Comparison of ENCODE assay signal across 8 mouse cellular contexts in genomic region chr1:65178126-65178901, GRCm38 (mm10). TPM values are rescaled to one million over a fixed set of nuclear protein-coding genes. Genes with fewer than 3 reads are reported as not detected.
A peak's percentile ranks its signal among the peaks of the same experiment; 100 is the strongest.
DNase-seq lines count a peak whose midpoint lies in the region; ATAC-seq and TF ChIP-seq lines count a peak whose summit lies in the region.

No protein-coding gene starts in this region.

- H3K4me2 ChIP-seq in forebrain, postnatal 0 days (ENCODE audit: low read depth), result peak overlapping the region; percentile 47
- H3K4me2 ChIP-seq in lung, embryonic 16.5 days (ENCODE audit: low read depth, low read length), result peak overlapping the region; percentile 81

- ATAC-seq in forebrain, postnatal 0 days, result peak; percentile 81
- ATAC-seq in hematopoietic stem cell, adult 5-6 weeks (replicated peaks in 1 of 2; ENCODE audit: insufficient read depth in 1 of 2, low FRiP score in 2 of 2, low TSS enrichment in 1 of 2, low read depth in 1 of 2, poor library complexity in 2 of 2, severe bottlenecking in 2 of 2), result peak; percentile 91 to 92
- peak; percentile 88 for ATAC-seq in lung, embryonic 16.5 days (ENCODE audit: low read depth)

- peak overlapping the region; percentile 78 to 87 for H3K4me3 ChIP-seq in MEL (ENCODE audit: control insufficient read depth in 1 of 2, insufficient read depth in 1 of 2, low read depth in 2 of 2, low read length in 2 of 2)
- H3K4me3 ChIP-seq in cerebellum, adult 2 months (replicated peaks; ENCODE audit: insufficient read depth, low read depth, low read length), result peak overlapping the region; percentile 76
- peak overlapping the region; percentile 82 for H3K4me3 ChIP-seq in forebrain, postnatal 0 days (ENCODE audit: low read depth, low read length)
- peak overlapping the region; percentile 88 for H3K4me3 ChIP-seq in lung, embryonic 16.5 days (ENCODE audit: low read length)

- no peaks in the 10 kb centered on the region; the same call in 1 of the 2 replicates for H3K79me2 ChIP-seq in MEL (ENCODE audit: control insufficient read depth, insufficient read depth, low read length, poor library complexity)

- 3% methylated on average over 27 of the region's 27 CpGs for WGBS in cerebellum, adult 2 months
- 8% methylated on average over 27 of the region's 27 CpGs for WGBS in forebrain, postnatal 0 days
- 1% methylated on average over 27 of the region's 27 CpGs for WGBS in lung, embryonic 16.5 days

- peak; percentile 25 to 39; a peak in 1 of 4 replicates for TF ChIP-seq POLR2A in MEL (IDR thresholded peaks at IDR 0.05; ENCODE audit: control insufficient read depth in 1 of 2, insufficient read depth in 1 of 2, low read depth in 1 of 2, low read length in 2 of 2, poor library complexity in 1 of 2)
- TF ChIP-seq POLR2A in cerebellum, adult 2 months (IDR thresholded peaks at IDR 0.05; ENCODE audit: borderline replicate concordance, insufficient read depth, low read length), result no peak

- peak; percentile 96 for DNase-seq in MEL (ENCODE audit: low read depth, low spot score)
- DNase-seq in cerebellum, adult 2 months, result peak; percentile 86 to 89
- peak; percentile 87 for DNase-seq in forebrain, postnatal 0 days
- DNase-seq in layer of hippocampus, adult 9-10 months (ENCODE audit: low spot score), result peak; percentile 94
- peak; percentile 74 for DNase-seq in ovary, postnatal 10 days (ENCODE audit: low spot score)
- DNase-seq in thymus, postnatal 10 days (ENCODE audit: low spot score in 2 of 2), result peak; percentile 85 to 94

- no peak for TF ChIP-seq EP300 in MEL (IDR thresholded peaks at IDR 0.05; ENCODE audit: low read depth in 1 of 2, low read length in 2 of 2)

- H3K4me1 ChIP-seq in MEL (ENCODE audit: control insufficient read depth in 1 of 2, insufficient read depth in 2 of 2, low read length in 2 of 2), result peaks cover 8 to 9% of the 10 kb centered on the region in 2 experiments
- no peaks in the 10 kb centered on the region for H3K4me1 ChIP-seq in cerebellum, adult 2 months (ENCODE audit: control insufficient read depth, insufficient read depth, low read length)
- H3K4me1 ChIP-seq in forebrain, postnatal 0 days (ENCODE audit: insufficient read depth), result peaks cover 18% of the 10 kb centered on the region
- peaks cover 16% of the 10 kb centered on the region for H3K4me1 ChIP-seq in lung, embryonic 16.5 days (replicated peaks; ENCODE audit: control insufficient read depth, insufficient read depth, low read length)

- H3K36me3 ChIP-seq in MEL (ENCODE audit: control insufficient read depth in 1 of 2, insufficient read depth in 2 of 2, low read length in 2 of 2), result peaks cover 0 to 28% of the 10 kb centered on the region in 2 experiments; a peak in 2 of 4 replicates
- 0 out of 2 replicates have a peak, but pooled peaks cover 11% of the 10 kb centered on the region for H3K36me3 ChIP-seq in forebrain, postnatal 0 days (ENCODE audit: insufficient read depth)
- H3K36me3 ChIP-seq in lung, embryonic 16.5 days (ENCODE audit: control insufficient read depth, insufficient read depth, low read length), result peaks cover 2% of the 10 kb centered on the region; the same call in 1 of the 2 replicates

- H3K27ac ChIP-seq in MEL (ENCODE audit: control insufficient read depth, low read depth, low read length), result peak overlapping the region; percentile 89
- H3K27ac ChIP-seq in cerebellum, adult 2 months (ENCODE audit: insufficient read depth, low read length), result peak overlapping the region; percentile 13; the same call in 1 of the 2 replicates
- H3K27ac ChIP-seq in forebrain, postnatal 0 days (ENCODE audit: low read depth, low read length), result peak overlapping the region; percentile 95
- H3K27ac ChIP-seq in lung, embryonic 16.5 days (ENCODE audit: low read length), result peak overlapping the region; percentile 98

- H3K27me3 ChIP-seq in MEL (ENCODE audit: control insufficient read depth in 1 of 2, insufficient read depth in 2 of 2, low read length in 2 of 2), result no peaks in the 10 kb centered on the region
- no peaks in the 10 kb centered on the region for H3K27me3 ChIP-seq in cerebellum, adult 2 months (ENCODE audit: control insufficient read depth, insufficient read depth, low read length)
- H3K27me3 ChIP-seq in forebrain, postnatal 0 days (ENCODE audit: insufficient read depth, low read length), result no peaks in the 10 kb centered on the region
- no peaks in the 10 kb centered on the region for H3K27me3 ChIP-seq in lung, embryonic 16.5 days (ENCODE audit: control insufficient read depth, insufficient read depth, low read depth, low read length)

- H3K9me3 ChIP-seq in MEL (replicated peaks; ENCODE audit: insufficient read depth, low read length), result no peaks in the 10 kb centered on the region
- no peaks in the 10 kb centered on the region for H3K9me3 ChIP-seq in forebrain, postnatal 0 days (ENCODE audit: low read length)
- H3K9me3 ChIP-seq in lung, embryonic 16.5 days (ENCODE audit: control insufficient read depth, low read length), result no peaks in the 10 kb centered on the region

- TF ChIP-seq CTCF in MEL (IDR thresholded peaks at IDR 0.05 in 2 of 3, conservative IDR thresholded peaks at IDR 0.05 in 1 of 3; ENCODE audit: control insufficient read depth in 1 of 3, insufficient read depth in 1 of 3, low read depth in 2 of 3, low read length in 3 of 3, poor library complexity in 1 of 3, severe bottlenecking in 1 of 3), result peak in 2 of 3 experiments; percentile 60 to 67; a peak in 5 of 6 replicates
- TF ChIP-seq CTCF in cerebellum, adult 2 months (IDR thresholded peaks at IDR 0.05; ENCODE audit: borderline replicate concordance, insufficient read depth, low read depth, low read length), result peak; percentile 65; the same call in 1 of the 2 replicates
- peak; percentile 78 for TF ChIP-seq CTCF in forebrain, postnatal 0 days (IDR thresholded peaks at IDR 0.05; ENCODE audit: low read depth)

- peak overlapping the region; percentile 81 for H3K9ac ChIP-seq in MEL (ENCODE audit: control insufficient read depth, low read depth, low read length, poor library complexity, severe bottlenecking)
- peak overlapping the region; percentile 87 for H3K9ac ChIP-seq in forebrain, postnatal 0 days
- H3K9ac ChIP-seq in lung, embryonic 16.5 days (ENCODE audit: low read length), result peak overlapping the region; percentile 80

- TF ChIP-seq RAD21 in MEL (IDR thresholded peaks at IDR 0.05; ENCODE audit: low read depth, low read length), result peak; percentile 38

TF ChIP-seq in MEL, 35 proteins besides CTCF, POLR2A, EP300 and RAD21 (continues in another document):
- TF ChIP-seq MAZ (IDR thresholded peaks at IDR 0.05; ENCODE audit: low read depth, low read length) (peak; percentile 53; the same call in 1 of the 2 replicates), ZMIZ1 (IDR thresholded peaks at IDR 0.05; ENCODE audit: low read depth, low read length) (no peak; the same call in 1 of the 2 replicates), SMC3 (IDR thresholded peaks at IDR 0.05; ENCODE audit: low read depth, low read length) (peak; percentile 30; the same call in 1 of the 2 replicates), USF2 (IDR thresholded peaks at IDR 0.05; ENCODE audit: borderline replicate concordance in 1 of 2, insufficient read depth in 1 of 2, low read depth in 1 of 2, low read length in 2 of 2) (no peak), ZKSCAN1 (IDR thresholded peaks at IDR 0.05; ENCODE audit: low read depth, low read length) (no peak), HCFC1 (IDR thresholded peaks at IDR 0.05; ENCODE audit: low read depth, low read length) (no peak), BHLHE40 (IDR thresholded peaks at IDR 0.05; ENCODE audit: borderline replicate concordance, low read depth, low read length) (0 out of 2 replicates have a peak, but pooled peaks have one; percentile 33), JUND (IDR thresholded peaks at IDR 0.05; ENCODE audit: low read depth, low read length) (no peak), MAX (IDR thresholded peaks at IDR 0.05; ENCODE audit: low read length) (peak; percentile 64)

RNA-seq across cellular contexts. Expression of gene Idh1, which starts 8.0 kb away (rescaled TPM):
- total RNA-seq in MEL (2012; rRNA removed), result 19.3 and 26.8 TPM in 2 replicates
- 10 to 100 TPM in 1 of 2 experiments, not detected in 1; 26.7 TPM for polyA plus RNA-seq in MEL (2012; ENCODE audit: insufficient read depth in 1 of 2, insufficient read length in 2 of 2, low read depth in 1 of 2, low replicate concordance in 2 of 2, missing spikeins in 1 of 2)
- polyA plus RNA-seq in cerebellum, adult 2 months (2012; rRNA removed), result 33.2 and 35.3 TPM in 2 replicates
- total RNA-seq in forebrain, postnatal 0 days (2014; rRNA removed), result 366 and 375 TPM in 2 replicates
- 436 and 453 TPM in 2 replicates for polyA plus RNA-seq in forebrain, postnatal 0 days (2015; fragmentation: Nextera tagmentation; extraction: Ambion mirVana)
- 49.5 and 49.6 TPM in 2 replicates for total RNA-seq in hematopoietic stem cell, adult 5-6 weeks (2017)
- 118 and 121 TPM in 2 replicates for polyA plus RNA-seq in lung, embryonic 16.5 days (2015; fragmentation: Nextera tagmentation; extraction: Ambion mirVana)

RNA-seq across cellular contexts. Expression of gene Pikfyve, which starts 8.2 kb away (rescaled TPM):
- total RNA-seq in MEL (2012; rRNA removed), result 13.3 and 14.7 TPM in 2 replicates
- 10 to 100 TPM in 1 of 2 experiments, not detected in 1; 11.5 TPM for polyA plus RNA-seq in MEL (2012; ENCODE audit: insufficient read depth in 1 of 2, insufficient read length in 2 of 2, low read depth in 1 of 2, low replicate concordance in 2 of 2, missing spikeins in 1 of 2)
- 12.9 and 14.3 TPM in 2 replicates for polyA plus RNA-seq in cerebellum, adult 2 months (2012; rRNA removed)
- total RNA-seq in forebrain, postnatal 0 days (2014; rRNA removed), result 33.6 and 42.6 TPM in 2 replicates
- polyA plus RNA-seq in forebrain, postnatal 0 days (2015; fragmentation: Nextera tagmentation; extraction: Ambion mirVana), result 8.3 and 9.9 TPM in 2 replicates
- 29.1 and 30.1 TPM in 2 replicates for total RNA-seq in hematopoietic stem cell, adult 5-6 weeks (2017)
- 6.6 and 8.8 TPM in 2 replicates for polyA plus RNA-seq in lung, embryonic 16.5 days (2015; fragmentation: Nextera tagmentation; extraction: Ambion mirVana)

RNA-seq across cellular contexts. Expression of gene D630023F18Rik, which starts 55.3 kb away (rescaled TPM):
- total RNA-seq in MEL (2012; rRNA removed), result not detected in 2 replicates
- not detected for polyA plus RNA-seq in MEL (2012; ENCODE audit: insufficient read depth in 1 of 2, insufficient read length in 2 of 2, low read depth in 1 of 2, low replicate concordance in 2 of 2, missing spikeins in 1 of 2)
- polyA plus RNA-seq in cerebellum, adult 2 months (2012; rRNA removed), result 2.2 and 3.1 TPM in 2 replicates
- 6.5 and 9.8 TPM in 2 replicates for total RNA-seq in forebrain, postnatal 0 days (2014; rRNA removed)
- polyA plus RNA-seq in forebrain, postnatal 0 days (2015; fragmentation: Nextera tagmentation; extraction: Ambion mirVana), result 8.2 and 12.3 TPM in 2 replicates
- total RNA-seq in hematopoietic stem cell, adult 5-6 weeks (2017), result 1.4 TPM in 1 of 2 replicates, not detected in the other
- 0.15 and 0.21 TPM in 2 replicates for polyA plus RNA-seq in lung, embryonic 16.5 days (2015; fragmentation: Nextera tagmentation; extraction: Ambion mirVana)

RNA-seq across cellular contexts. Expression of gene Gm28845, which starts 59.0 kb away (rescaled TPM):
- total RNA-seq in MEL (2012; rRNA removed), result not detected in 2 replicates
- polyA plus RNA-seq in MEL (2012; ENCODE audit: insufficient read depth in 1 of 2, insufficient read length in 2 of 2, low read depth in 1 of 2, low replicate concordance in 2 of 2, missing spikeins in 1 of 2), result not detected
- 0.82 and 1.0 TPM in 2 replicates for polyA plus RNA-seq in cerebellum, adult 2 months (2012; rRNA removed)
- total RNA-seq in forebrain, postnatal 0 days (2014; rRNA removed), result 0.92 TPM in 1 of 2 replicates, not detected in the other
- polyA plus RNA-seq in forebrain, postnatal 0 days (2015; fragmentation: Nextera tagmentation; extraction: Ambion mirVana), result 0.52 TPM in 1 of 2 replicates, not detected in the other
- total RNA-seq in hematopoietic stem cell, adult 5-6 weeks (2017), result not detected in 2 replicates
- not detected in 2 replicates for polyA plus RNA-seq in lung, embryonic 16.5 days (2015; fragmentation: Nextera tagmentation; extraction: Ambion mirVana)

Comparison
In these comparisons a context has a peak if more than half of its experiments do, and no peak if none do; other contexts are left out.
1. Peak in every context shown above with its lines: DNase-seq, ATAC-seq, H3K4me3 ChIP-seq and H3K27ac ChIP-seq.
2. H3K27ac ChIP-seq: peak in every context shown above with its lines; median percentile 98 in lung, embryonic 16.5 days; 95 in forebrain, postnatal 0 days; 89 in MEL; 13 in cerebellum, adult 2 months.